Mouse (Mus musculus) CH12.LX (cell line): ENCODE data around the gene Entpd3. TPM values are rescaled to one million over a fixed set of nuclear protein-coding genes. Genes with fewer than 3 reads are reported as not detected.

Source experiments
- DNase-seq: peaks from one replicate; pipeline ENCODE4 v3.0.0-alpha.2; 2013; ENCODE audit errors: extremely low read depth
- H3K27ac ChIP-seq: 2 replicates; pipeline ENCODE4 v1.5.1; 2012; ENCODE audit warnings: low read depth, mild to moderate bottlenecking, control low read depth, moderate library complexity; ENCODE audit not compliant: insufficient read depth
- H3K27me3 ChIP-seq: replicated peaks from 2 replicates; pipeline ENCODE3; 2012; ENCODE audit warnings: inconsistent platforms
- H3K36me3 ChIP-seq, 2 experiments: replicated peaks in 1 of 2; 2 replicates each; pipeline versions ENCODE3 to v1.6.1; 2012; ENCODE audit warnings: inconsistent platforms in 1 of 2, low read length in 1 of 2, mild to moderate bottlenecking in 1 of 2, mixed read lengths in 1 of 2, moderate library complexity in 1 of 2; ENCODE audit not compliant: control insufficient read depth in 1 of 2, insufficient read depth in 1 of 2
- H3K4me1 ChIP-seq, 2 experiments: 2 replicates each; pipeline ENCODE4 v1.6.1; 2012; ENCODE audit warnings: inconsistent platforms in 1 of 2, moderate library complexity in 1 of 2; ENCODE audit not compliant: insufficient read depth in 2 of 2, control insufficient read depth in 1 of 2
- H3K4me2 ChIP-seq: 2 replicates; pipeline ENCODE4 v1.6.1; 2012; ENCODE audit warnings: low read depth, mild to moderate bottlenecking, control low read depth; ENCODE audit not compliant: poor library complexity, insufficient read depth, severe bottlenecking
- H3K4me3 ChIP-seq, 3 experiments: fragments of 150-350 bp in 1 of 3; sonication (generic) in 1 of 3; replicated peaks in 1 of 3; 2 replicates each; pipeline versions ENCODE3 to v1.5.1; 2011 to 2012; ENCODE audit warnings: low read depth in 2 of 3, low read length in 2 of 3, mild to moderate bottlenecking in 2 of 3, moderate library complexity in 2 of 3, control low read depth in 1 of 3, improper control_type of control experiment in 1 of 3, inconsistent platforms in 1 of 3, mixed read lengths in 1 of 3; ENCODE audit not compliant: poor library complexity in 1 of 3
- H3K79me2 ChIP-seq: replicated peaks from 2 replicates; pipeline ENCODE4 v1.6.1; 2012; ENCODE audit warnings: mild to moderate bottlenecking, moderate library complexity; ENCODE audit not compliant: control insufficient read depth, poor library complexity, insufficient read depth, severe bottlenecking; ENCODE audit errors: extremely low read depth
- H3K9ac ChIP-seq: 2 replicates; pipeline ENCODE4 v1.6.1; 2012; ENCODE audit warnings: low read depth, mild to moderate bottlenecking, control low read depth, moderate library complexity; ENCODE audit not compliant: insufficient read depth
- H3K9me3 ChIP-seq: replicated peaks from 2 replicates; pipeline ENCODE3; 2012; ENCODE audit warnings: low read length, inconsistent platforms, mixed read lengths
- BHLHE40 ChIP-seq: IDR thresholded peaks from 2 replicates; pipeline ENCODE4 v1.6.1; 2011; ENCODE audit warnings: mild to moderate bottlenecking, low read depth, low read length, improper control_type of control experiment
- CHD1 ChIP-seq: IDR thresholded peaks from 2 replicates; pipeline ENCODE4 v1.6.1; 2012; ENCODE audit warnings: low read depth, low read length, improper control_type of control experiment, inconsistent platforms
- CHD2 ChIP-seq: IDR thresholded peaks from 2 replicates; pipeline ENCODE4 v1.6.1; 2011; ENCODE audit warnings: low read length, improper control_type of control experiment
- CTCF ChIP-seq, 2 experiments: IDR thresholded peaks in 1 of 2; conservative IDR thresholded peaks in 1 of 2; 2 replicates each; pipeline ENCODE4 v1.5.1; 2011 to 2012; ENCODE audit warnings: low read depth in 2 of 2, low read length in 2 of 2, improper control_type of control experiment in 1 of 2, inconsistent platforms in 1 of 2, mild to moderate bottlenecking in 1 of 2, moderate library complexity in 1 of 2
- E2F4 ChIP-seq: IDR thresholded peaks from 2 replicates; pipeline ENCODE4 v1.6.1; 2011; ENCODE audit warnings: low read depth, low read length, improper control_type of control experiment; ENCODE audit not compliant: insufficient replicate concordance
- EP300 ChIP-seq: IDR thresholded peaks from 2 replicates; pipeline ENCODE4 v1.6.1; 2011; ENCODE audit warnings: low read length, improper control_type of control experiment
- ETS1 ChIP-seq: conservative IDR thresholded peaks from 2 replicates; pipeline ENCODE4 v1.6.1; 2012; ENCODE audit warnings: low read depth, mild to moderate bottlenecking, inconsistent platforms, low read length, improper control_type of control experiment, moderate library complexity
- GABPA ChIP-seq: IDR thresholded peaks from 2 replicates; pipeline ENCODE4 v1.6.1; 2012; ENCODE audit warnings: low read depth, low read length, improper control_type of control experiment, inconsistent platforms; ENCODE audit not compliant: insufficient replicate concordance
- HCFC1 ChIP-seq: IDR thresholded peaks from 2 replicates; pipeline ENCODE4 v1.6.1; 2012; ENCODE audit warnings: low read depth, mild to moderate bottlenecking, inconsistent platforms, low read length, improper control_type of control experiment
- IRF4 ChIP-seq: IDR thresholded peaks from 2 replicates; pipeline ENCODE4 v1.6.1; 2014; ENCODE audit warnings: low read depth, mild to moderate bottlenecking, inconsistent platforms, low read length, improper control_type of control experiment
- JUN ChIP-seq: IDR thresholded peaks from 2 replicates; pipeline ENCODE4 v1.6.1; 2011; ENCODE audit warnings: low read depth, mild to moderate bottlenecking, low read length, improper control_type of control experiment, moderate library complexity; ENCODE audit not compliant: insufficient read depth
- KAT2A ChIP-seq: IDR thresholded peaks from 2 replicates; pipeline ENCODE4 v1.6.1; 2012; ENCODE audit warnings: low read length, improper control_type of control experiment, inconsistent platforms; ENCODE audit not compliant: insufficient replicate concordance
- MAX ChIP-seq: IDR thresholded peaks from 2 replicates; pipeline ENCODE4 v1.6.1; 2011; ENCODE audit warnings: low read length, improper control_type of control experiment
- MAZ ChIP-seq: IDR thresholded peaks from 2 replicates; pipeline ENCODE4 v1.6.1; 2012; ENCODE audit warnings: low read depth, mild to moderate bottlenecking, inconsistent platforms, low read length, improper control_type of control experiment, moderate library complexity
- MEF2A ChIP-seq: IDR thresholded peaks from 2 replicates; pipeline ENCODE4 v1.6.1; 2014; ENCODE audit warnings: low read depth, mild to moderate bottlenecking, inconsistent platforms, low read length, improper control_type of control experiment, borderline replicate concordance
- MXI1 ChIP-seq: IDR thresholded peaks from 2 replicates; pipeline ENCODE4 v1.6.1; 2011; ENCODE audit warnings: mild to moderate bottlenecking, low read depth, low read length, improper control_type of control experiment
- MYC ChIP-seq: IDR thresholded peaks from 2 replicates; pipeline ENCODE4 v1.6.1; 2011; ENCODE audit warnings: low read depth, mild to moderate bottlenecking, improper control_type of control experiment, low read length
- NRF1 ChIP-seq: IDR thresholded peaks from 2 replicates; pipeline ENCODE4 v1.6.1; 2014; ENCODE audit warnings: low read depth, mild to moderate bottlenecking, inconsistent platforms, low read length, improper control_type of control experiment, moderate library complexity
- POLR2A ChIP-seq: IDR thresholded peaks from 2 replicates; pipeline ENCODE4 v1.6.1; 2011; ENCODE audit warnings: low read depth, mild to moderate bottlenecking, improper control_type of control experiment, low read length
- RCOR1 ChIP-seq: conservative IDR thresholded peaks from 2 replicates; pipeline ENCODE4 v1.6.1; 2012; ENCODE audit warnings: low read depth, mild to moderate bottlenecking, inconsistent platforms, low read length, improper control_type of control experiment
- SIN3A ChIP-seq: IDR thresholded peaks from 2 replicates; pipeline ENCODE4 v1.6.1; 2012; ENCODE audit warnings: low read length, improper control_type of control experiment, inconsistent platforms
- TBP ChIP-seq: conservative IDR thresholded peaks from 2 replicates; pipeline ENCODE4 v1.6.1; 2011; ENCODE audit warnings: low read depth, low read length, improper control_type of control experiment
- TCF12 ChIP-seq: IDR thresholded peaks from 2 replicates; pipeline ENCODE4 v1.6.1; 2014; ENCODE audit warnings: low read depth, mild to moderate bottlenecking, inconsistent platforms, low read length, improper control_type of control experiment
- UBTF ChIP-seq: IDR thresholded peaks from 2 replicates; pipeline ENCODE4 v1.6.1; 2012; ENCODE audit warnings: low read depth, mild to moderate bottlenecking, inconsistent platforms, low read length, improper control_type of control experiment, moderate library complexity
- USF1 ChIP-seq: IDR thresholded peaks from 2 replicates; pipeline ENCODE4 v1.6.1; 2014; ENCODE audit warnings: low read depth, mild to moderate bottlenecking, inconsistent platforms, low read length, improper control_type of control experiment
- USF2 ChIP-seq: conservative IDR thresholded peaks from 2 replicates; pipeline ENCODE4 v1.6.1; 2011; ENCODE audit warnings: low read depth, low read length, improper control_type of control experiment
- ZC3H11A ChIP-seq: IDR thresholded peaks from 2 replicates; pipeline ENCODE4 v1.6.1; 2012; ENCODE audit warnings: low read depth, mild to moderate bottlenecking, inconsistent platforms, low read length, improper control_type of control experiment
- ZKSCAN1 ChIP-seq: IDR thresholded peaks from 2 replicates; pipeline ENCODE4 v1.6.1; 2012; ENCODE audit warnings: low read depth, inconsistent platforms, low read length, improper control_type of control experiment, borderline replicate concordance
- ZMIZ1 ChIP-seq: IDR thresholded peaks from 2 replicates; pipeline ENCODE4 v1.6.1; 2012; ENCODE audit warnings: low read depth, mild to moderate bottlenecking, inconsistent platforms, low read length, improper control_type of control experiment
- ZNF384 ChIP-seq: IDR thresholded peaks from 2 replicates; pipeline ENCODE4 v1.6.1; 2012; ENCODE audit warnings: low read depth, low read length, improper control_type of control experiment, inconsistent platforms
- dilution Hi-C: fragments of 300-500 bp; cut with MboI; formaldehyde crosslinking; loops from 2 replicates; pipeline ENCODE4 v1.14.3; 2020; ENCODE audit warnings: low sequenced_read_pairs; ENCODE audit not compliant: extremely low pct_unique_long_range_greater_than_20kb, extremely low pct_ligation_motif_present
- in situ Hi-C: fragments of 300-500 bp; cut with MboI; formaldehyde crosslinking; loops from 3 replicates; pipeline ENCODE4 v1.14.3; 2019; ENCODE audit warnings: low sequenced_read_pairs, low pct_ligation_motif_present, low pct_unique_long_range_greater_than_20kb, mixed read lengths
- polyA plus RNA-seq: library from polyadenylated mRNA; unstranded; fragments of >175 nt; gene quantifications from 2 replicates; pipeline ENCODE4 v1.2.1, GENCODE M21; 2012; ENCODE audit warnings: low read depth; ENCODE audit not compliant: insufficient read length
- total RNA-seq, 2 experiments: library from RNA; depleted of rRNA; stranded (reverse); fragments of 300-350 nt in 1 of 2; fragments of >200 nt in 1 of 2; gene quantifications; 2 replicates each; pipeline ENCODE4 v1.2.3; 2012 to 2014

Gene Entpd3
- total and polyA plus RNA-seq, 3 experiments: 0.04 TPM; not detected in 2

- DNase-seq: no peak
- no peak for TF ChIP-seq GABPA
- TF ChIP-seq E2F4: no peak
- no peak for TF ChIP-seq BHLHE40
- no peak for TF ChIP-seq KAT2A
- no peak for TF ChIP-seq MEF2A
- TF ChIP-seq TCF12: no peak
- TF ChIP-seq EP300: no peak
- TF ChIP-seq UBTF: no peak
- no peak for TF ChIP-seq MXI1
- TF ChIP-seq RCOR1: no peak
- no peak for TF ChIP-seq HCFC1
- TF ChIP-seq POLR2A: no peak
- H3K4me1 ChIP-seq: peaks cover 0 to 5% of the 10 kb centered on the region in 2 experiments; a peak in 1 of 4 replicates
- H3K4me2 ChIP-seq: no peak overlapping the region
- in situ Hi-C loops: no loop called here
- no peaks in the 10 kb centered on the region for H3K79me2 ChIP-seq
- no peak overlapping the region for H3K4me3 ChIP-seq
- H3K9me3 ChIP-seq: peaks cover 3% of the 10 kb centered on the region
- no peaks in the 10 kb centered on the region for H3K36me3 ChIP-seq
- no peaks in the 10 kb centered on the region for H3K27me3 ChIP-seq
- no peak overlapping the region for H3K9ac ChIP-seq
- no peak overlapping the region for H3K27ac ChIP-seq
- dilution Hi-C loops: no loop called here
These were observed 55.7 kb downstream of the Entpd3 start for GRCm38 (mm10) chr9:120595306-120595705.

GRCm38 (mm10) chr9:120601488-120602171 is 62.0 kb downstream of the Entpd3 start:
- Histone ChIP-seq H3K4me1 (peaks cover 6 to 8% of the 10 kb centered on the region in 2 experiments), H3K79me2 (no peaks in the 10 kb centered on the region), H3K9me3 (no peaks in the 10 kb centered on the region), H3K27ac (no peak overlapping the region), H3K4me3 (peak overlapping the region; percentile 42 to 55 (median 44)), H3K36me3 (no peaks in the 10 kb centered on the region), H3K27me3 (peaks cover 4% of the 10 kb centered on the region), H3K4me2 (peak overlapping the region; percentile 90), H3K9ac (peak overlapping the region; percentile 29; the same call in 1 of the 2 replicates)
- in situ Hi-C loops (no loop called here), dilution Hi-C loops (no loop called here)
- peak; percentile 79 for DNase-seq
- TF ChIP-seq BHLHE40 (no peak), MYC (no peak), POLR2A (peak; percentile 35; the same call in 1 of the 2 replicates), USF1 (no peak), ETS1 (no peak), CHD2 (peak; percentile 90), NRF1 (no peak), USF2 (no peak), CHD1 (no peak), UBTF (no peak), MEF2A (no peak), EP300 (no peak), TBP (0 out of 2 replicates have a peak, but pooled peaks have one; percentile 36), JUN (no peak), ZKSCAN1 (no peak), SIN3A (no peak), E2F4 (no peak), TCF12 (no peak), MAZ (no peak; the same call in 1 of the 2 replicates), ZMIZ1 (no peak), IRF4 (0 out of 2 replicates have a peak, but pooled peaks have one; percentile 5), MAX (no peak), ZNF384 (no peak), CTCF (conservative IDR thresholded peaks at IDR 0.05 in 1 of 2, IDR thresholded peaks at IDR 0.05 in 1 of 2; ENCODE audit: low read depth in 2 of 2, low read length in 2 of 2) (peak; percentile 54 to 86; a peak in 3 of 4 replicates), KAT2A (no peak), RCOR1 (no peak), ZC3H11A (no peak)
